Mouse (Mus musculus) megakaryocyte, adult 5-6 weeks (primary cell): ENCODE results near the gene Dtymk. TPM values are rescaled to one million over a fixed set of nuclear protein-coding genes. Genes with fewer than 3 reads are reported as not detected.
"Not testable (repeated sequence)": the region's sequence is repeated elsewhere in the genome, so short reads cannot be mapped to it uniquely, and the experiment has no call there.

Experiments used
- ATAC-seq: 2 replicates; pipeline ENCODE4 v1.8.0; 2016; ENCODE audit warnings: mild to moderate bottlenecking, inconsistent platforms; ENCODE audit not compliant: poor library complexity, severe bottlenecking
- total RNA-seq, 2 experiments: library from RNA; stranded (forward) in 1 of 2; stranded (reverse) in 1 of 2; fragments of 153-499, 151-499 nt in 1 of 2; fragments of 221-1000, 200-1000 nt in 1 of 2; gene quantifications; 2 replicates each; pipeline versions ENCODE4 v1.2.3 to v1.2.4; 2015 to 2017

Gene Dtymk
- total RNA-seq, 2 experiments from 2014 or later = 94.6 TPM

DNA sequence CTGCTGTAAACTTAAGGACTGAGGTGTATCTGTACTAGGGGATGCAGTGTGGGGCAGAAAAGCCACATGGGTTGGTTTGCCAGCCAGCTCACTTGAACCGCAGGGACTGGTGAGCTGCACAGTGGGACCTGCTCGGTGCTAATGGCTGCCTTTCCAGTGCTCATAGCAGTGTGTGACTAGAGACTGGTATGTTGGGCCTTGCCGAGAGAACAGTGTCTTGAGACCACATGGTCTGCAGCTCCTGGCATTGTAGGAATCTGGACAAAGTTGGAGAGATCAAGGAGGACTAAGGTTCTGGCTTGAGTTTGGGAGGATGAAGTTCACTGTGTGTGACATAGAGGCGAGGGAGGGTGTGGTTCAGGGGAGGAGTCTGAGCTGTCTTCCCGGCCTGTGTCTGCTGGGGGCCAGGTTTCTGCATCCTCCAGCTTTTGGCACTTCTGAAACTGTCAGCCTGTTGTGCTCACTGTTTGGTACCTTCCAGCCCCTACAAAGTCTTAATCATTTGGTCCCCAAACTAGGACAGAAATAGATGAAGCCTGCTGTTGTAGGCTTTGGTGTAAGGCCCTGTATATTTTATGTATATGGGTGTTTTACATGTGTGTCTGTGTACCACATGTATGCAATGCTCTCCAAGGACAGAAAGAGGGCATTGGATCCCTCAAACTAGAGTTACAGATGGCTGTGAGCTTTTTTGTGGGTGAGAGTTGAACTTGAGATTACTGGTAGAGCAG lies 3.7 kb upstream of the Dtymk start:
- no peak for ATAC-seq

DNA sequence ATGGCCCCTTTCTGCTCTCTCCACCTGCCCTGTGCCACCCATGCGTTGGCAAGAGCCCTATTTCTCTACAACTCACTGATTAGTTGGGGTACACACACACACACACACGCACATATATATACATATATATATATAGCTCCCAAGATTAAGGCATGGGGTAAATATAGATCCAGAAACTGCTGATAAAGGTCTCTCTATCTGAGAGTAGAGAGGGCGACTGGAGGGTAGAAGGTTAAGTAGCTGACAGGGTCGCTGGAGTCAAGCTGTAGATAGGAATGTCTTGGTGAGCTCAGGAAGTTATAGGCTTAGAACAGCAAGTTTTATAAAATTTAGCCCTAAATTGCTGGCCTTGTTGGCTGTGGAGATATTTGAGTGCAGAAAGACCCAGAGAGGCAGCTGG lies 3.1 kb upstream of the Dtymk start:
- ATAC-seq = no peak

DNA sequence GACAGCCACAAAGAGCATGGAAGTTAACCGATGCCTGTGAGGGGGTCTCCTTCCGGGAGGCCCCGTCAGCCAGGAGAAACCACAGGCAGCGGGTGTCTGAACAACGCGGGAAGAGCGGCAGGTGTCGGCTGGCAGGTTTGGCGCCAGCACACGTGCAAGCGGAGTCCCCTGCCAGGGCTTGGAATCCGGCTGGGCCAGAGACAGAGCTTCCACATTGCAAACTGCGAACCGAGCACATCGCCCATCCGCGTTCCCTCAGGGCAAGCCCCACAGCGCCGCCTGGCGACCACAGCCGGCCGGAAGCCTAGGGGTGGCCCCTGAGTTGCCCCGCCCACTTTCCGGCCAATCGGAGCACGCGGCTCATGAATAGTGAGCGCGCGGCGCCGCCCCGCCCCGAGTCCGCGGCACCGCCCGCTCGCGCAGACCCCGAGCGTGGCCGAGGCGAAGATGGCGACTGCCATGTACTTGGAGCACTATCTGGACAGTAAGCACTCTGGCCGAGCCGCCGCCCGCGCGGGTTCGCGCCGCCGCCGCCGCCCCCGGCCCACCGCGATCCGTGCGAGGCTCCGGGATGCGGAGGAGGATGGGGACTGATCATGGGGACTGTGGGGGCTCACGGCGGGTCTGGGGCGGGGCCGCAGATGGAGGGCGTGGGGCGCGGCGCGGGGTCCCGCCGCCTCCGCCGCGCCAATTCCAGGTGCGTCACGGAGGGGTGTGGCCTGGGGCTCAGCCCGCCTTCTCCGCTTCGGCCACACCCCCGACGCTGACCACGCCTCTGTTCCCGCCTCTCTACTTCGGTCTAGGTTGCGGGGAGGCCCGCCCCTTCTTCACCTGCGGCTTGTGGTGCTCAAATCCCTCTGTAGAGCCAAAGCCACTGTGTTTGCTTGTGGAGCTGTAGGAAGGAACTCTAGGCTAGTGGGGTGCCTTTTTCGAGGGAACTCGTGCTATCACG lies 2.1 kb upstream of the Dtymk start, which contains the start of gene Ing5:
TSS of gene Ing5 (plus strand) at position 410 of the 952 bp plus-strand sequence.
- ATAC-seq = peak; percentile 77

DNA sequence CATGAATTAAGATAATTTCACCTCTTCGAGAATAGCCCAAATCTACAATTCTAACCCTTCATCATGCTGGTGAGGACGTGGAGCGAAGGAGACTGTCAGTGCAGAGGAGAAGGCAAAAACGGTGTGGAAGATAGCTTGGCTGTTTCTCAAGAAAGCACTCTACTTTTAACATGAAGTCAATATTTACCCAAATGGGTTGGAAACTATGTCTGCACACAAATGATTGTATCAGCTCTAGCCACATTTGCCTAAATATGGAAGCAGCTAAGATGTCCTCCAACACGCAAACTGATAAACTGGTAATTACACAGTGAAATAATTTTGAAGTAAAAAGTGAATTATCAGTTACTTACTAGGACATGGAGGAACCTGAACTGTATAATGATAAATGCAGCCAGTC lies 1.0 kb upstream of the Dtymk start:
- no peak for ATAC-seq

- no peak for ATAC-seq
These were observed 847 bp downstream of the Dtymk start for GRCm38 (mm10) chr1:93800670-93801503.

GRCm38 (mm10) chr1:93795886-93796285 lies 5.8 kb downstream of the Dtymk start:
- ATAC-seq = no peak

GRCm38 (mm10) chr1:93794526-93794925 lies 7.2 kb downstream of the Dtymk start:
- ATAC-seq = no peak

GRCm38 (mm10) chr1:93786912-93787311 lies 14.8 kb downstream of the Dtymk start:
- no peak for ATAC-seq

DNA sequence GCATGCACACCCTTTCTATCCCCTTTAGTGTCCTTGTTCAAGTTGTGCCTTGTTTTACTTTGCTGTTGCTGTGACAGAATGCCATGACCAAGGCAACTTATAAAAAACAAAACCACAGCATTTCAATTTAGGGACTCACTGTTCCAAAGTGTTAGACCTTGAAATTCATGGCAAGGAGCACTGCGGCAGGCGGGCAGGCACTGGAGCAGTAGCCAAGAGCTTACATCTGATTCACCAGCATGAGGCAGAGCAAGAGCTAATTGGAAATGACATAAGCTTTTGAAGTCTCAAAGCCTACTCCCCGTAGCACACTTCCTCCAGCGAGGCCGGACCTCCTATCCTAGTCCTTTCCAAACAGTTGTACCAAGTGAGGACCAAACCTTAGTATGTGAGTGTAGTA lies 25.0 kb downstream of the Dtymk start:
- no peak for ATAC-seq

GRCm38 (mm10) chr1:93769901-93770300 lies 31.8 kb downstream of the Dtymk start:
- no peak for ATAC-seq

GRCm38 (mm10) chr1:93767600-93767999 lies 34.1 kb downstream of the Dtymk start:
- no peak for ATAC-seq

- peak; percentile 70 for ATAC-seq
These were observed 36.7 kb downstream of the Dtymk start for GRCm38 (mm10) chr1:93764871-93765591.

DNA sequence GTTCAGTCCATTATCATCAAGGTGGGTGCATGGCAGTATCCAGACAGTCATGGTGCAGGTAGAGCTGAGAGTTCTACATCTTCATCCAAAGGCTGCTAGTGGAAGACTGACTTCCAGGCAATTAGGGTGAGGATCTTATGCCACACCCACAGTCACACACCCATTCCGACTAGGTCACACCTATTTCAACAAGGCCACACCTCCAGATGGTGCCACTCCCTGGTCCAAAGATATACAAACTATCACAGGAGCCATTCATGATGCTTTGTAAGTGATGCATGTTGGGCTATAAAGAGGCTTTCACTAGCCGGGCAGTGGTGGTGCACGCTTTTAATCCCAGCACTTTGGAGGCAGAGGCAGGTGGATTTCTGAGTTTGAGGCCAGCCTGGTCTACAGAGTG lies 38.2 kb downstream of the Dtymk start:
- not testable (repeated sequence) for ATAC-seq

GRCm38 (mm10) chr1:93760076-93760475 lies 41.7 kb downstream of the Dtymk start:
- no peak for ATAC-seq

GRCm38 (mm10) chr1:93756154-93756553 lies 45.6 kb downstream of the Dtymk start:
- no peak for ATAC-seq

- ATAC-seq = no peak
These were observed 46.1 kb downstream of the Dtymk start for GRCm38 (mm10) chr1:93755618-93756017.

- ATAC-seq = no peak
These were observed 46.5 kb downstream of the Dtymk start for GRCm38 (mm10) chr1:93755291-93755610.

DNA sequence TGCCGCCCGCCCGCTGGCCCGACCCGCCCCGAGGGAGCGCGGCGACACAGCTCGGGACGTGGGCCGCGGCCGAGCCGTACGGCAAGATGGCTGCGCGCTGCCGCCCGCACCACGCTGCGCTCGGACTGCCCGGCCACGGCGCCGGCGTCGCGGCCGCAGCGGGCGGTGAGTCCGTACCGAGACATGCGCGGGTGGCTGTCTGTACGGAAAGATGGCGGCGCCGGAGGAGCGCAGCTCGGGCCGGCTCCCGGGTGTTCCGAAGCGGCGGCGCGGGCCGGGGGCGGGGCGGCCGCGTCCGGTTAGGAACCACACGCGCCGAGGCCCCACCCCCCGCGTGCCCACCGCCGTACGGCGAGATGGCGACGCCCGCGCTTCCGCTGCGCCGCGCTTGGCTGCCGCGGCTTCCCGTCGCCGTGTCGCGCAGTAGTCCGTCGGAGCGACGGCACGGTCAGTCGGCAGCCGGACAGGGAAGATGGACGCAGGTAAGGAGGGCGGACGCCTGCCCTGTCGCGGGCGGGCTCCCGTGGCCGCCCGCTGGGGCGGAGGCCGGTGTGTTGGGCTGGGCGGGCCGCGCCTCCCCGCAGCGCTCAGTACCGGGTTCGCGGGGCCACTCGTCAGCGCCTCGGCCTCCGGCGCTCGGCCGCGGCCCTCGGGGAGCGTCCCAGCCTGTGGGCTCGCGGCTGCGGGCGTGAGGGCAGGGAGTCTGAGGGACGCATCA lies 47.0 kb downstream of the Dtymk start, which contains the start of gene Thap4:
TSS of gene Thap4 (minus strand) at position 292 of the 718 bp plus-strand sequence.
- peak; percentile 89 for ATAC-seq

DNA sequence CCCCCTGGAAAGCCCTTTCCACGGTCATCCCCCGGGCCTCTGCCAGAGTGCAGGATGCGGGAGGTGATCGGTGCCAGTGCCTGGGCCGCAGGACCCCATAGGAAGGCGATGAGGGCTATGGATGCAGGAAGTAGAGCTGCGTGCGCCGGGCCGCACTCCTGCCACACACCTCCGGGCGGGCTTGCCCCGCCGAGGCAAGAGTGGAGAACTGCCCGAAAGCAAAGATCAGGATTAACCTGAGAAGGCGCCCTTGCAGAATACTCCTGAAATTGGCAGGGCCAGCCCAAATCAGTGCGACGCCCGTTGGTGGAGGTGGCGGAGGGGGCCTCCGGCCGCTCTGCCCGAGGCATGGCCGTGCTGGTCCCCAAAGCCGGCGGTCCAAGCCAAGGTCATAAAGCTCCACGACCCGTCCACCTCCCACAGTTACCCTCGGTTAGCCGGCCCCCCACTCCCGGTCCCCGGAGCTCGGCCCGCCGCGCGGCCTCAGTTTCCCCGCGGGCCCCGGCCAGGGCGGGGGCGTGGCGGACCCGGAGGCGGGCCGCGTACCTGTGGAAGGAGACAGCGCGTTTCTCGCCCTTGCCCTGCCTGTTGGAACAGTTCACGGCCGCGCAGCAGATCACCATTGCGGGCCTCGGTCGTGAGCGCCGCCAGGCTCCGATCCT lies 47.7 kb downstream of the Dtymk start:
- ATAC-seq = peak; percentile 19
